Mouse (Mus musculus) naive thymus-derived CD4-positive, alpha-beta T cell, adult 2 months (primary cell): Measurements from ENCODE around the gene Asgr2.
"Not testable (repeated sequence)": the region's sequence is repeated elsewhere in the genome, so short reads cannot be mapped to it uniquely, and the experiment has no call there.

Experiments used
- DNase-seq: peaks from one replicate; pipeline ENCODE4 v3.0.0-alpha.2; 2011; ENCODE audit warnings: low read depth

Asgr2 gene

GRCm38 (mm10) chr11:70091986-70092783 lies at the start of gene Asgr2:
Gene Asgr2, plus strand, starts transcription at chr11:70092644.
- DNase-seq, result no peak

GRCm38 (mm10) chr11:70043665-70044064 lies 48.8 kb upstream of the Asgr2 start:
- DNase-seq, result no peak

- no peak for DNase-seq
These were observed 47.0 kb upstream of the Asgr2 start for GRCm38 (mm10) chr11:70045435-70045834.

- DNase-seq, result no peak
These were observed 43.1 kb upstream of the Asgr2 start for GRCm38 (mm10) chr11:70049366-70049765.

GRCm38 (mm10) chr11:70049816-70050215 lies 42.6 kb upstream of the Asgr2 start:
- DNase-seq, result peak; percentile 58

GRCm38 (mm10) chr11:70053156-70053555 lies 39.3 kb upstream of the Asgr2 start:
- DNase-seq, result no peak

- no peak for DNase-seq
These were observed 38.4 kb upstream of the Asgr2 start, which contains the start of gene Asgr1 for GRCm38 (mm10) chr11:70053898-70054570. Gene Asgr1, plus strand, starts transcription at chr11:70054085.

- peak; percentile 85 for DNase-seq
These were observed 36.7 kb upstream of the Asgr2 start for GRCm38 (mm10) chr11:70055618-70056214.

- no peak for DNase-seq
These were observed 34.6 kb upstream of the Asgr2 start for GRCm38 (mm10) chr11:70057805-70058204.

GRCm38 (mm10) chr11:70059930-70060329 lies 32.5 kb upstream of the Asgr2 start:
- DNase-seq, result no peak

- DNase-seq, result no peak
These were observed 29.4 kb upstream of the Asgr2 start for GRCm38 (mm10) chr11:70063053-70063452.

GRCm38 (mm10) chr11:70066701-70067100 lies 25.7 kb upstream of the Asgr2 start:
- DNase-seq, result no peak

- no peak for DNase-seq
These were observed 24.2 kb upstream of the Asgr2 start for GRCm38 (mm10) chr11:70068245-70068644.

GRCm38 (mm10) chr11:70070057-70070456 lies 22.4 kb upstream of the Asgr2 start:
- DNase-seq, result no peak

GRCm38 (mm10) chr11:70070603-70071002 lies 21.8 kb upstream of the Asgr2 start:
- not testable (repeated sequence) for DNase-seq

GRCm38 (mm10) chr11:70074379-70075071 lies 17.9 kb upstream of the Asgr2 start:
- DNase-seq, result peak; percentile 78

- no peak for DNase-seq
These were observed 16.9 kb upstream of the Asgr2 start for GRCm38 (mm10) chr11:70075581-70075980.

- no peak for DNase-seq
These were observed 15.0 kb upstream of the Asgr2 start for GRCm38 (mm10) chr11:70077441-70077840.

- DNase-seq, result no peak
These were observed 13.3 kb upstream of the Asgr2 start for GRCm38 (mm10) chr11:70079175-70079574.

GRCm38 (mm10) chr11:70079928-70080327 lies 12.5 kb upstream of the Asgr2 start:
- DNase-seq, result peak; percentile 80

- DNase-seq, result peak; percentile 48
These were observed 11.4 kb upstream of the Asgr2 start for GRCm38 (mm10) chr11:70080803-70081590.
